Mouse (Mus musculus) megakaryocyte, embryonic 14.5 days (primary cell): ENCODE data around the gene Eps8. TPM values are rescaled to one million over a fixed set of nuclear protein-coding genes. Genes with fewer than 3 reads are reported as not detected.

Experiments used
- H3K27me3 ChIP-seq: replicated peaks from 2 replicates; pipeline ENCODE3; 2012; ENCODE audit warnings: inconsistent platforms
- H3K36me3 ChIP-seq: replicated peaks from 2 replicates; pipeline ENCODE3; 2012; ENCODE audit warnings: low read length, inconsistent platforms, mixed read lengths
- H3K4me1 ChIP-seq: 2 replicates; pipeline ENCODE4 v1.6.1; 2012; ENCODE audit warnings: inconsistent platforms
- H3K4me3 ChIP-seq: replicated peaks from 2 replicates; pipeline ENCODE3; 2012; ENCODE audit warnings: moderate library complexity, mild to moderate bottlenecking, inconsistent platforms
- H3K9me3 ChIP-seq: 2 replicates; pipeline ENCODE4 v1.6.1; 2012; ENCODE audit warnings: inconsistent platforms
- FLI1 ChIP-seq: IDR thresholded peaks from 2 replicates; pipeline ENCODE4 v1.6.1; 2012; ENCODE audit warnings: low read length, inconsistent platforms, mixed read lengths
- GATA1 ChIP-seq: IDR thresholded peaks from 3 replicates; pipeline ENCODE4 v1.6.1; 2012; ENCODE audit warnings: mixed read lengths, low read length, inconsistent platforms, borderline replicate concordance
- polyA plus RNA-seq: library from polyadenylated mRNA; stranded (reverse); fragments of >175 nt; gene quantifications from 2 replicates; pipeline ENCODE4 v1.2.3, GENCODE M21; 2012; ENCODE audit warnings: low replicate concordance; ENCODE audit not compliant: insufficient read depth

Gene Eps8
- polyA plus RNA-seq, 1 experiment: 0.47 TPM

GRCm38 (mm10) chr6:137497208-137497835 lies 157.4 kb downstream of the Eps8 start:
- no peaks in the 10 kb centered on the region; the same call in 1 of the 2 replicates for H3K4me1 ChIP-seq
- H3K27me3 ChIP-seq: no peaks in the 10 kb centered on the region
- 0 out of 2 replicates have a peak, but pooled peaks cover 10% of the 10 kb centered on the region for H3K9me3 ChIP-seq
- no peaks in the 10 kb centered on the region for H3K36me3 ChIP-seq
- H3K4me3 ChIP-seq: no peak overlapping the region
- TF ChIP-seq GATA1 (no peak), FLI1 (no peak)

GRCm38 (mm10) chr6:137496562-137496961 lies 158.1 kb downstream of the Eps8 start:
- Histone ChIP-seq H3K27me3 (no peaks in the 10 kb centered on the region), H3K9me3 (0 out of 2 replicates have a peak, but pooled peaks cover 10% of the 10 kb centered on the region), H3K4me1 (no peaks in the 10 kb centered on the region; the same call in 1 of the 2 replicates), H3K4me3 (peak overlapping the region; percentile 54), H3K36me3 (no peaks in the 10 kb centered on the region)
- TF ChIP-seq FLI1 (no peak), GATA1 (no peak)

GRCm38 (mm10) chr6:137495233-137495632 lies 159.4 kb downstream of the Eps8 start:
- TF ChIP-seq GATA1: no peak
- TF ChIP-seq FLI1: no peak
- no peak overlapping the region for H3K4me3 ChIP-seq

GRCm38 (mm10) chr6:137494801-137495200 lies 159.9 kb downstream of the Eps8 start:
- Histone ChIP-seq H3K9me3 (0 out of 2 replicates have a peak, but pooled peaks cover 10% of the 10 kb centered on the region), H3K4me3 (no peak overlapping the region), H3K4me1 (no peaks in the 10 kb centered on the region; the same call in 1 of the 2 replicates), H3K36me3 (no peaks in the 10 kb centered on the region), H3K27me3 (no peaks in the 10 kb centered on the region)
- TF ChIP-seq GATA1: no peak
- no peak for TF ChIP-seq FLI1

More at GRCm38 (mm10) chr6:137495233-137495632, 159.4 kb downstream of the Eps8 start:
- Histone ChIP-seq H3K27me3 (no peaks in the 10 kb centered on the region), H3K4me1 (no peaks in the 10 kb centered on the region; the same call in 1 of the 2 replicates), H3K36me3 (no peaks in the 10 kb centered on the region), H3K9me3 (0 out of 2 replicates have a peak, but pooled peaks cover 10% of the 10 kb centered on the region)

GRCm38 (mm10) chr6:137494136-137494475 lies 160.6 kb downstream of the Eps8 start:
- TF ChIP-seq FLI1 (no peak), GATA1 (no peak)
- Histone ChIP-seq H3K27me3 (no peaks in the 10 kb centered on the region), H3K9me3 (0 out of 2 replicates have a peak, but pooled peaks cover 10% of the 10 kb centered on the region), H3K4me3 (no peak overlapping the region), H3K4me1 (no peaks in the 10 kb centered on the region; the same call in 1 of the 2 replicates), H3K36me3 (no peaks in the 10 kb centered on the region)

- Histone ChIP-seq H3K9me3 (0 out of 2 replicates have a peak, but pooled peaks cover 10% of the 10 kb centered on the region), H3K27me3 (no peaks in the 10 kb centered on the region), H3K4me3 (no peak overlapping the region), H3K36me3 (no peaks in the 10 kb centered on the region), H3K4me1 (no peaks in the 10 kb centered on the region; the same call in 1 of the 2 replicates)
- TF ChIP-seq GATA1 (no peak), FLI1 (no peak)
These were observed 161.2 kb downstream of the Eps8 start for GRCm38 (mm10) chr6:137493211-137494135.

- TF ChIP-seq GATA1 (no peak), FLI1 (no peak)
- Histone ChIP-seq H3K36me3 (no peaks in the 10 kb centered on the region), H3K9me3 (0 out of 2 replicates have a peak, but pooled peaks cover 10% of the 10 kb centered on the region), H3K4me3 (no peak overlapping the region), H3K4me1 (no peaks in the 10 kb centered on the region; the same call in 1 of the 2 replicates), H3K27me3 (no peaks in the 10 kb centered on the region)
These were observed 162.1 kb downstream of the Eps8 start for GRCm38 (mm10) chr6:137492582-137492981.

GRCm38 (mm10) chr6:137491659-137492058 lies 163.0 kb downstream of the Eps8 start:
- Histone ChIP-seq H3K4me1 (no peaks in the 10 kb centered on the region; the same call in 1 of the 2 replicates), H3K27me3 (no peaks in the 10 kb centered on the region), H3K9me3 (0 out of 2 replicates have a peak, but pooled peaks cover 10% of the 10 kb centered on the region), H3K36me3 (no peaks in the 10 kb centered on the region), H3K4me3 (no peak overlapping the region)
- TF ChIP-seq FLI1 (no peak), GATA1 (no peak)

- Histone ChIP-seq H3K4me1 (no peaks in the 10 kb centered on the region), H3K27me3 (no peaks in the 10 kb centered on the region), H3K9me3 (0 out of 2 replicates have a peak, but pooled peaks cover 4% of the 10 kb centered on the region), H3K36me3 (no peaks in the 10 kb centered on the region), H3K4me3 (no peak overlapping the region)
- TF ChIP-seq FLI1: no peak
- no peak for TF ChIP-seq GATA1
These were observed 164.6 kb downstream of the Eps8 start for GRCm38 (mm10) chr6:137490115-137490514.

- Histone ChIP-seq H3K27me3 (no peaks in the 10 kb centered on the region), H3K36me3 (no peaks in the 10 kb centered on the region), H3K4me1 (no peaks in the 10 kb centered on the region), H3K4me3 (no peak overlapping the region), H3K9me3 (0 out of 2 replicates have a peak, but pooled peaks cover 13% of the 10 kb centered on the region)
- TF ChIP-seq FLI1: no peak
These were observed 167.2 kb downstream of the Eps8 start for GRCm38 (mm10) chr6:137487443-137487842.
